Mouse (Mus musculus) liver, adult 2 months (tissue): ENCODE data around the gene E130308A19Rik.

ENCODE experiments used
- CTCF ChIP-seq: fragments of 200-500 bp; IDR thresholded peaks from 2 replicates; pipeline ENCODE4 v1.5.1; 2011; ENCODE audit warnings: low read depth, low read length, control low read depth
- POLR2A ChIP-seq: fragments of 200-500 bp; IDR thresholded peaks from 2 replicates; pipeline ENCODE4 v1.6.1; 2011; ENCODE audit warnings: low read length, control low read depth; ENCODE audit not compliant: insufficient read depth; ENCODE audit errors: extremely low read depth

DNA sequence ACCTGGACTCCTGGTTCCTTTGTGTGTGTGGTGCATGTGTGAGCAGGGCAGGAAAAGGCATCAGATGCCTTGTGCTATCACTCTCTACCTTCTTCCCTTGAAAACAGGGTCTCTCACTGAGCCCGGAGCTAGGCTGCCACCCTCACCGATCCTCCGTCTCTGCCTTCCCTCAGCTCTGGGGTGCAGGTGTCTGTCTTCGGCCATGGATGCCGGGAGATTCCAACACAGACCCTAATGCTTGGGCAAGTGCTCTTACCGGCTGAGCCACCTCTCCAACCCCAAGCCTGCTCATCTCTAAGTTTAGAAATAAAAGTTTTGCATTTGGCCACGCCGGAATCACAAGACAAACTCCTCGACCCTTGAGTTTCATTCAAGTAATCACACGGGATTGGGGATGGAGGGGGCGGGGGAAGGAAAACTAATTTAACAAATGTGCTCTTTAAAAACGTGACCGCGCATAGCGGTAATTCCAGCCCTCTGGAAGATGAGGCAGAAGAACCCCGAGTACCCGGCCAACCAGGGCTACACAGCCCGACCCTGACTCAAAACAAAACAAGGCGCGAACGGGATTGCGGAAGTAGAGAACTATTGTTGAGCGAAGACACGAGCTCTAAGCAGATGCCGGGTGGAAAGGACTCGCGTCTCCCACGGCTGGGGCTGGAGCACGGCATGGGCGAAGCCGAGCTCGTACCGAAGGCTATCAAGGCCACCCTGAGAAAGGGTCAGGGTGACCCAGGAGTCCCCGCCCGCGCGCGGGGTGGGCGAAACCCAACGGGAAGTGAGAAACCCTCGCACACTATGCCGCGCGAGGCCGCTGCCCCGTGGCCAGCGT, 157.1 kb downstream of the E130308A19Rik start:
- no peak for TF ChIP-seq POLR2A
- TF ChIP-seq CTCF = no peak
